In the genomic region with DNA sequence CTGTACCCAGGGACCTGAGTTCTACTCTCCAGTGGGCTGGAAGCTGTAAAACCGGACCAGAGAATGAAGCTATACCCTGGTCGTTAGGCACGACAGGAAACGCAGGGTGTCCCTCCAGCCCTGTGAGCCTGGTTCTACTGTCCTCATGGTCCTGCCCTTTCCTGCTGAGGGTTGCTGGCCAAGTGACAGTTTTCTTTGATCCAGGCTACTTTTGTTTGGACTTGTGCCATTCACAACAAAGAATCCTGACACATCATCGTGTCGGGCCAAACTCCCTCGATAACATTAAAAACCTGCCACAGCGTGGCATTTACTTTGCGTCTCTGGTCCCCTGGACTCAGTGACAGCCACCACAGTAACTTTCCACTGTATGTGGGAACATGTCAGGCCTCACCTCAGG, we compare ENCODE assay signal across 10 mouse cellular contexts.
DNase-seq lines count a peak whose midpoint lies in the region; ATAC-seq and TF ChIP-seq lines count a peak whose summit lies in the region.
"Had no signal": no experiment of that assay in that cellular context is flagged by ENCODE, and none has a peak within 500 bp of the region (broad histone marks: within the 10 kb centered on the region; RNA-seq: fewer than 3 reads in every experiment).

No protein-coding gene starts in this region.

- H3K36me3 ChIP-seq in neural tube, embryonic 13.5 days = no peaks in the 10 kb centered on the region
- H3K36me3 ChIP-seq in heart, embryonic 15.5 days = no peaks in the 10 kb centered on the region
- H3K36me3 ChIP-seq in limb, embryonic 13.5 days = no peaks in the 10 kb centered on the region
- no peaks in the 10 kb centered on the region for H3K36me3 ChIP-seq in stomach, postnatal 0 days (ENCODE audit: control insufficient read depth, insufficient read depth, low read length)
- H3K36me3 ChIP-seq: hindbrain, embryonic 15.5 days had no signal

- WGBS in neural tube, embryonic 13.5 days = 50% methylated on average over 9 of the region's 9 CpGs
- WGBS in heart, embryonic 15.5 days = 22% methylated on average over 9 of the region's 9 CpGs
- WGBS in limb, embryonic 13.5 days = 35% methylated on average over 9 of the region's 9 CpGs
- 33% methylated on average over 9 of the region's 9 CpGs for WGBS in stomach, postnatal 0 days

- H3K9ac ChIP-seq in neural tube, embryonic 13.5 days = no peak overlapping the region
- no peak overlapping the region for H3K9ac ChIP-seq in heart, embryonic 15.5 days
- peak overlapping the region; percentile 21; the same call in 1 of the 2 replicates for H3K9ac ChIP-seq in limb, embryonic 13.5 days
- H3K9ac ChIP-seq in stomach, postnatal 0 days (ENCODE audit: low read length) = no peak overlapping the region
- H3K9ac ChIP-seq: hindbrain, embryonic 15.5 days had no signal

- H3K27ac ChIP-seq in neural tube, embryonic 13.5 days (replicated peaks) = peak overlapping the region; percentile 38; the same call in 1 of the 2 replicates
- H3K27ac ChIP-seq in heart, embryonic 15.5 days = peak overlapping the region; percentile 54
- H3K27ac ChIP-seq in limb, embryonic 13.5 days = peak overlapping the region; percentile 65; the same call in 1 of the 2 replicates
- peak overlapping the region; percentile 71 for H3K27ac ChIP-seq in stomach, postnatal 0 days (replicated peaks)
- H3K27ac ChIP-seq: hindbrain, embryonic 15.5 days had no signal

- H3K9me3 ChIP-seq in neural tube, embryonic 13.5 days = no peaks in the 10 kb centered on the region
- H3K9me3 ChIP-seq in heart, embryonic 15.5 days (replicated peaks) = no peaks in the 10 kb centered on the region
- H3K9me3 ChIP-seq in limb, embryonic 13.5 days = no peaks in the 10 kb centered on the region
- no peaks in the 10 kb centered on the region for H3K9me3 ChIP-seq in stomach, postnatal 0 days (ENCODE audit: control insufficient read depth, low read length)
- H3K9me3 ChIP-seq: hindbrain, embryonic 15.5 days had no signal

- H3K4me3 ChIP-seq in neural tube, embryonic 13.5 days = no peak overlapping the region
- no peak overlapping the region for H3K4me3 ChIP-seq in heart, embryonic 15.5 days
- no peak overlapping the region for H3K4me3 ChIP-seq in limb, embryonic 13.5 days
- H3K4me3 ChIP-seq in stomach, postnatal 0 days (ENCODE audit: low read depth, low read length) = no peak overlapping the region
- H3K4me3 ChIP-seq: hindbrain, embryonic 15.5 days had no signal

- no peak for DNase-seq in neural tube, embryonic 10.5 days (ENCODE audit: extremely low spot score, low spot score)
- DNase-seq in stomach, postnatal 0 days (ENCODE audit: low spot score) = no peak
- no peak for DNase-seq in frontal cortex, postnatal 14 days (ENCODE audit: low spot score in 2 of 2)
- DNase-seq in frontal cortex, postnatal 36 days (ENCODE audit: low spot score in 2 of 2) = no peak
- no peak for DNase-seq in right cerebral cortex, postnatal 14 days

- H3K4me2 ChIP-seq in neural tube, embryonic 13.5 days = no peak overlapping the region
- H3K4me2 ChIP-seq in heart, embryonic 15.5 days = no peak overlapping the region
- 0 out of 2 replicates have a peak overlapping the region, but pooled peaks have one; percentile 46 for H3K4me2 ChIP-seq in limb, embryonic 13.5 days (replicated peaks)
- no peak overlapping the region for H3K4me2 ChIP-seq in stomach, postnatal 0 days (replicated peaks; ENCODE audit: low read depth)
- H3K4me2 ChIP-seq: hindbrain, embryonic 15.5 days had no signal

- H3K4me1 ChIP-seq in neural tube, embryonic 13.5 days (replicated peaks) = peaks cover 39% of the 10 kb centered on the region
- peaks cover 57% of the 10 kb centered on the region for H3K4me1 ChIP-seq in heart, embryonic 15.5 days (replicated peaks)
- H3K4me1 ChIP-seq in limb, embryonic 13.5 days = peaks cover 55% of the 10 kb centered on the region
- H3K4me1 ChIP-seq in stomach, postnatal 0 days (replicated peaks; ENCODE audit: control insufficient read depth, insufficient read depth) = peaks cover 19% of the 10 kb centered on the region

- no peak for ATAC-seq in neural tube, embryonic 13.5 days (ENCODE audit: low read depth)
- no peak for ATAC-seq in heart, embryonic 15.5 days (replicated peaks; ENCODE audit: insufficient number of reproducible peaks, insufficient read depth, low FRiP score, low read depth)
- ATAC-seq in limb, embryonic 13.5 days (ENCODE audit: low FRiP score, low read depth) = no peak
- no peak for ATAC-seq in stomach, postnatal 0 days (ENCODE audit: low FRiP score, low TSS enrichment)

- no peak for TF ChIP-seq EP300 in stomach, postnatal 0 days (optimal IDR thresholded peaks at IDR 0.05)

- H3K27me3 ChIP-seq in neural tube, embryonic 13.5 days = no peaks in the 10 kb centered on the region; the same call in 1 of the 2 replicates
- no peaks in the 10 kb centered on the region for H3K27me3 ChIP-seq in heart, embryonic 15.5 days
- H3K27me3 ChIP-seq in limb, embryonic 13.5 days = no peaks in the 10 kb centered on the region
- no peaks in the 10 kb centered on the region for H3K27me3 ChIP-seq in stomach, postnatal 0 days (ENCODE audit: control insufficient read depth, insufficient read depth, low read length)
- H3K27me3 ChIP-seq: Patski had no signal

- no peak for TF ChIP-seq CTCF in stomach, postnatal 0 days (IDR thresholded peaks at IDR 0.05; ENCODE audit: low read depth)
